Mouse (Mus musculus): ENCODE data around the gene Usmg5.

DNA sequence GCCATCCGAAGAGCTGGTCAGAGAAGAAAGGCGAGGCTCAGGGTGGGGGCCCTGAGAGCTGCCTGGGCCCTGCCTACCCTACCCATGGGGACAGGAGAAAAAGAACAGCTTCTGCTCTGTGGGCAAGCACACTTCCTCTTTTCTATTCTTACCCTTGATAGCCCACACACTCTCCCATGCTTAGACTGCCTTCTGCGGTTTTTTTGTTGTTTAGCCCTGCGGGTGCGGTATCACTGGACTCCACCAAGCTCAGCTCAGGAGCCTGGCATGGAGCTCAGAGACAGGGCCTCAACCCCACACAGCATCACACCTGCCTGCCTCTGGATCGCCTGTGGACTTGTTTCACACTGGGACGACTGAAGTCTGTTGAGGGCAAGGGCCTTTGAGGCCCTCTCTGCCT lies 42.7 kb upstream of the Usmg5 start:
- no peak for TF ChIP-seq CTCF (IDR thresholded peaks at IDR 0.05; ENCODE audit: low read depth, low read length)
- no peak for TF ChIP-seq POLR2A (IDR thresholded peaks at IDR 0.05; ENCODE audit: extremely low read depth, insufficient read depth, low read length)
